Mouse (Mus musculus): ENCODE measurements at regions not wholly inside any gene's neighbourhood (a gene's known extent, or its start where the extent isn't known, plus 50 kb on each side); places are given as distances from the start of the nearest gene placed in this dataset.

DNA sequence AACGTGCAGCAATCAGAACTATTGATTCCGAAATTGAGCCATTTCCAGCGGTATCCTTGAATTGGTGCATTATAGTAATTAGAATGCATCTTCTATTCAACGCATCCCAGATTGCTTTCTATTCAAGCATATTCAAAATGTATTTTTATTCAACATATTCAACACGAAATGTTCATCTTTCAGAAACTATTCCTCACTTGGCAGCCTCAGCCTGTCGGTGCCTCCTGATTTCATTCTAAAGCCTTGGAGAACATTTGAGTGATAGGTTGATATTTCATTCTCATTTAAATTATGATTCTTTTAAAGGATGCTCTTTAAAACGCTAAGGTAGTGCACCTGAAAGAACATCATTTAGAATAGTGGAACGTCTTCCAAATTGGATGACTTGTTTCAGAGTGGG is 73.1 kb upstream of the Acsl1 start:
- no peak for TF ChIP-seq CTCF (IDR thresholded peaks at IDR 0.05; ENCODE audit: low read depth)
- TF ChIP-seq EP300 (optimal IDR thresholded peaks at IDR 0.05) = no peak

All from stomach, postnatal 0 days (tissue).